Mouse (Mus musculus): ENCODE data around the gene En1.

DNA sequence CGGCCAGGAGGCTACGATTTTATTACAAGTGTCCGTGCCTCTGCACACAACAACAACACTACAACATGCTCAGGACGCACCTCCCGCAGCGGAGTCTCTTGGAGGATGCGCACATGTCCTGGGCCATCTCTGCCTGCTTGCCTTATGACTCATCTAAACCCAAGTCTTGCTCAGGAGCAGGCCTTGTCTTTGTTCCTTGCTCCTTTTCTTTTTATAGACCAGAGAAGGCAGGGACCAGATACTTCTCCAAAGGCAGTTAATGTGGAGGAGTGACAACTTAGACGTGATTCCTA is 2.9 kb downstream of the En1 start:
- no peak for TF ChIP-seq CTCF (IDR thresholded peaks at IDR 0.05; ENCODE audit: low read depth)
- no peak for TF ChIP-seq EP300 (optimal IDR thresholded peaks at IDR 0.05)
